Mouse (Mus musculus) hindbrain, embryonic 14.5 days (tissue): ENCODE results near the gene Cabp4. TPM values are rescaled to one million over a fixed set of nuclear protein-coding genes. Genes with fewer than 3 reads are reported as not detected.

Experiments
- ATAC-seq: fragments of 200-750 bp; cut with Nextera tagmentation; 2 replicates; pipeline ENCODE4 v1.8.0; 2017; ENCODE audit warnings: moderate number of reproducible peaks, mild to moderate bottlenecking, moderate TSS enrichment, moderate library complexity; ENCODE audit not compliant: low FRiP score
- DNase-seq: peaks from one replicate; pipeline ENCODE4 v3.0.0-alpha.2; 2015; ENCODE audit warnings: low spot score
- H3K27ac ChIP-seq: fragments of 300-500 bp; sonication (generic); 2 replicates; pipeline ENCODE4 v1.5.1; 2014; ENCODE audit warnings: mild to moderate bottlenecking, moderate library complexity
- H3K27me3 ChIP-seq: fragments of 300-500 bp; sonication (generic); 2 replicates; pipeline ENCODE4 v1.6.1; 2014; ENCODE audit warnings: mild to moderate bottlenecking, low read length, mixed read lengths; ENCODE audit not compliant: control insufficient read depth, insufficient read depth
- H3K36me3 ChIP-seq: fragments of 300-500 bp; sonication (generic); replicated peaks from 2 replicates; pipeline ENCODE4 v1.6.1; 2014; ENCODE audit not compliant: control insufficient read depth, insufficient read depth
- H3K4me1 ChIP-seq: fragments of 300-500 bp; sonication (generic); replicated peaks from 2 replicates; pipeline ENCODE4 v1.6.1; 2014; ENCODE audit warnings: antibody characterized with exemption, low read length, mixed read lengths; ENCODE audit not compliant: control insufficient read depth, insufficient read depth
- H3K4me2 ChIP-seq: fragments of 300-500 bp; sonication (generic); replicated peaks from 2 replicates; pipeline ENCODE4 v1.6.1; 2014; ENCODE audit warnings: mild to moderate bottlenecking, moderate library complexity
- H3K4me3 ChIP-seq: fragments of 300-500 bp; sonication (generic); replicated peaks from 2 replicates; pipeline ENCODE4 v1.5.1; 2014; ENCODE audit warnings: mild to moderate bottlenecking, low read length
- H3K9ac ChIP-seq: fragments of 300-500 bp; sonication (generic); 2 replicates; pipeline ENCODE4 v1.6.1; 2014
- H3K9me3 ChIP-seq: fragments of 300-500 bp; sonication (generic); 2 replicates; pipeline ENCODE4 v1.6.1; 2016; ENCODE audit warnings: low read length; ENCODE audit not compliant: control insufficient read depth
- WGBS: fragments of 180-500 bp; shearing (Covaris S2); extraction: QIAGEN DNeasy Blood & Tissue Kit; methylation state at CpG from one replicate; pipeline ENCODE4 v1.1.7; 2014; 5-methylcytosine and 5-hydroxymethylcytosine counted together
- polyA plus RNA-seq: library from polyadenylated mRNA; unstranded; fragments of >200 nt; fragmentation: Nextera tagmentation; extraction: Ambion mirVana; gene quantifications from 2 replicates; pipeline ENCODE4 v1.2.1, GENCODE M21; 2014

Cabp4 gene
- polyA plus RNA-seq, 1 experiment from 2014 or later: 0.11 TPM

GRCm38 (mm10) chr19:4155223-4156072 is 11.6 kb upstream of the Cabp4 start:
- Histone ChIP-seq H3K27me3 (no peaks in the 10 kb centered on the region), H3K9ac (no peak overlapping the region), H3K4me1 (no peaks in the 10 kb centered on the region), H3K27ac (no peak overlapping the region), H3K9me3 (no peaks in the 10 kb centered on the region), H3K4me2 (no peak overlapping the region), H3K36me3 (peaks cover 76% of the 10 kb centered on the region), H3K4me3 (no peak overlapping the region)
- WGBS: 65% methylated on average over 6 of the region's 6 CpGs
- no peak for DNase-seq
- no peak for ATAC-seq

GRCm38 (mm10) chr19:4154437-4155222 is 10.8 kb upstream of the Cabp4 start:
- Histone ChIP-seq H3K9ac (no peak overlapping the region), H3K4me3 (no peak overlapping the region), H3K9me3 (no peaks in the 10 kb centered on the region), H3K4me2 (no peak overlapping the region), H3K4me1 (0 out of 2 replicates have a peak, but pooled peaks cover 1% of the 10 kb centered on the region), H3K27ac (no peak overlapping the region), H3K36me3 (peaks cover 73% of the 10 kb centered on the region), H3K27me3 (no peaks in the 10 kb centered on the region)
- DNase-seq (no peak), ATAC-seq (no peak)
- WGBS: 87% methylated on average over 10 of the region's 13 CpGs

GRCm38 (mm10) chr19:4153232-4153654 is 9.4 kb upstream of the Cabp4 start, which contains the start of gene Ptprcap:
Gene Ptprcap, plus strand, starts transcription at chr19:4153604.
- DNase-seq: no peak
- no peaks in the 10 kb centered on the region for H3K27me3 ChIP-seq
- H3K4me3 ChIP-seq: no peak within 1 kb of the TSS
- ATAC-seq: no peak
- H3K27ac ChIP-seq: no peak within 1 kb of the TSS
- H3K9me3 ChIP-seq: no peaks in the 10 kb centered on the region
- H3K4me2 ChIP-seq: no peak within 1 kb of the TSS
- peaks cover 9% of the 10 kb centered on the region for H3K4me1 ChIP-seq
- no peak within 1 kb of the TSS for H3K9ac ChIP-seq
- 76% methylated on average over 11 of the region's 11 CpGs for WGBS
- H3K36me3 ChIP-seq: peaks cover 59% of the 10 kb centered on the region

GRCm38 (mm10) chr19:4152445-4153231 is 8.8 kb upstream of the Cabp4 start:
- H3K4me2 ChIP-seq: no peak overlapping the region
- H3K27me3 ChIP-seq: no peaks in the 10 kb centered on the region
- DNase-seq (no peak), ATAC-seq (no peak)
- H3K9ac ChIP-seq: no peak overlapping the region
- H3K9me3 ChIP-seq: no peaks in the 10 kb centered on the region
- H3K27ac ChIP-seq: no peak overlapping the region
- peaks cover 53% of the 10 kb centered on the region for H3K36me3 ChIP-seq
- 85% methylated on average over 8 of the region's 8 CpGs for WGBS
- H3K4me1 ChIP-seq: peaks cover 14% of the 10 kb centered on the region
- no peak overlapping the region for H3K4me3 ChIP-seq

GRCm38 (mm10) chr19:4151898-4152297 is 8.1 kb upstream of the Cabp4 start:
- DNase-seq (no peak), ATAC-seq (no peak)
- Histone ChIP-seq H3K9me3 (no peaks in the 10 kb centered on the region), H3K4me2 (no peak overlapping the region), H3K4me1 (peaks cover 14% of the 10 kb centered on the region), H3K27me3 (no peaks in the 10 kb centered on the region), H3K4me3 (no peak overlapping the region), H3K36me3 (peaks cover 46% of the 10 kb centered on the region), H3K27ac (no peak overlapping the region), H3K9ac (no peak overlapping the region)
- WGBS: 89% methylated on average over 5 of the region's 5 CpGs

- Histone ChIP-seq H3K4me1 (peaks cover 14% of the 10 kb centered on the region), H3K4me2 (no peak overlapping the region), H3K27ac (no peak overlapping the region), H3K36me3 (peaks cover 42% of the 10 kb centered on the region), H3K9ac (no peak overlapping the region), H3K27me3 (no peaks in the 10 kb centered on the region), H3K4me3 (no peak overlapping the region), H3K9me3 (no peaks in the 10 kb centered on the region)
- WGBS: 90% methylated on average over 4 of the region's 5 CpGs
- no peak for DNase-seq
- ATAC-seq: no peak
Observed at GRCm38 (mm10) chr19:4151488-4151860, 7.6 kb upstream of the Cabp4 start.

GRCm38 (mm10) chr19:4150567-4151487 is 7.0 kb upstream of the Cabp4 start:
- WGBS: 90% methylated on average over 22 of the region's 22 CpGs
- Histone ChIP-seq H3K9ac (no peak overlapping the region), H3K9me3 (no peaks in the 10 kb centered on the region), H3K27me3 (no peaks in the 10 kb centered on the region), H3K27ac (no peak overlapping the region), H3K4me2 (no peak overlapping the region), H3K36me3 (peaks cover 35% of the 10 kb centered on the region), H3K4me3 (no peak overlapping the region), H3K4me1 (peaks cover 14% of the 10 kb centered on the region)
- DNase-seq: no peak
- no peak for ATAC-seq

- Histone ChIP-seq H3K4me1 (peaks cover 14% of the 10 kb centered on the region), H3K4me2 (peak overlapping the region; percentile 75), H3K9me3 (no peaks in the 10 kb centered on the region), H3K27ac (no peak overlapping the region), H3K27me3 (no peaks in the 10 kb centered on the region), H3K9ac (no peak overlapping the region), H3K4me3 (no peak overlapping the region), H3K36me3 (peaks cover 31% of the 10 kb centered on the region)
- DNase-seq (no peak), ATAC-seq (no peak)
- WGBS: 93% methylated on average over 17 of the region's 17 CpGs
Observed at GRCm38 (mm10) chr19:4149764-4150461, 6.1 kb upstream of the Cabp4 start.
